Mouse (Mus musculus): Measurements from ENCODE around the gene Adcy10. TPM values are rescaled to one million over a fixed set of nuclear protein-coding genes. Genes with fewer than 3 reads are reported as not detected.
A peak's percentile ranks its signal among the peaks of the same experiment; 100 is the strongest.

Adcy10 gene
- total RNA-seq, 2 experiments from 2014 or later, result 0.27 to 0.69 TPM

- DNase-seq, result peak; percentile 40
Observed at GRCm38 (mm10) chr1:165536079-165536675, 51.2 kb downstream of the Adcy10 start.

GRCm38 (mm10) chr1:165537241-165537807 is 52.3 kb downstream of the Adcy10 start:
- DNase-seq, result no peak

- peak; percentile 6 for DNase-seq
Observed at GRCm38 (mm10) chr1:165556711-165557110, 71.7 kb downstream of the Adcy10 start.

- no peak for DNase-seq
Observed at GRCm38 (mm10) chr1:165559073-165559472, 74.1 kb downstream of the Adcy10 start.

- DNase-seq, result no peak
Observed at GRCm38 (mm10) chr1:165565283-165565682, 80.3 kb downstream of the Adcy10 start.

- no peak for DNase-seq
Observed at GRCm38 (mm10) chr1:165567466-165567865, 82.5 kb downstream of the Adcy10 start.

GRCm38 (mm10) chr1:165576005-165576404 is 91.0 kb downstream of the Adcy10 start:
- DNase-seq, result no peak

- no peak for DNase-seq
Observed at GRCm38 (mm10) chr1:165576459-165577112, 91.6 kb downstream of the Adcy10 start.

- no peak for DNase-seq
Observed at GRCm38 (mm10) chr1:165579332-165579731, 94.3 kb downstream of the Adcy10 start.

- no peak for DNase-seq
Observed at GRCm38 (mm10) chr1:165581255-165581654, 96.3 kb downstream of the Adcy10 start.

GRCm38 (mm10) chr1:165583529-165584184 is 98.7 kb downstream of the Adcy10 start:
- peak; percentile 94 for DNase-seq

GRCm38 (mm10) chr1:165585389-165586104 is 100.6 kb downstream of the Adcy10 start:
- no peak for DNase-seq

- DNase-seq, result no peak
Observed at GRCm38 (mm10) chr1:165586366-165586765, 101.4 kb downstream of the Adcy10 start.

- DNase-seq, result no peak
Observed at GRCm38 (mm10) chr1:165587845-165588244, 102.9 kb downstream of the Adcy10 start.

- DNase-seq, result peak; percentile 42
Observed at GRCm38 (mm10) chr1:165589280-165590048, 104.5 kb downstream of the Adcy10 start.

GRCm38 (mm10) chr1:165590760-165591159 is 105.8 kb downstream of the Adcy10 start:
- peak; percentile 36 for DNase-seq

GRCm38 (mm10) chr1:165592295-165593082 is 107.5 kb downstream of the Adcy10 start:
- no peak for DNase-seq

- DNase-seq, result no peak
Observed at GRCm38 (mm10) chr1:165594699-165595421, 109.9 kb downstream of the Adcy10 start.

GRCm38 (mm10) chr1:165601775-165602280 is 116.8 kb downstream of the Adcy10 start:
- DNase-seq, result no peak

GRCm38 (mm10) chr1:165603218-165603617 is 118.2 kb downstream of the Adcy10 start:
- DNase-seq, result no peak
